Mouse (Mus musculus): ENCODE measurements around the gene Rnps1. TPM values are rescaled to one million over a fixed set of nuclear protein-coding genes. Genes with fewer than 3 reads are reported as not detected.

Gene Rnps1
- polyA plus RNA-seq, 1 experiment, result 301 TPM

DNA sequence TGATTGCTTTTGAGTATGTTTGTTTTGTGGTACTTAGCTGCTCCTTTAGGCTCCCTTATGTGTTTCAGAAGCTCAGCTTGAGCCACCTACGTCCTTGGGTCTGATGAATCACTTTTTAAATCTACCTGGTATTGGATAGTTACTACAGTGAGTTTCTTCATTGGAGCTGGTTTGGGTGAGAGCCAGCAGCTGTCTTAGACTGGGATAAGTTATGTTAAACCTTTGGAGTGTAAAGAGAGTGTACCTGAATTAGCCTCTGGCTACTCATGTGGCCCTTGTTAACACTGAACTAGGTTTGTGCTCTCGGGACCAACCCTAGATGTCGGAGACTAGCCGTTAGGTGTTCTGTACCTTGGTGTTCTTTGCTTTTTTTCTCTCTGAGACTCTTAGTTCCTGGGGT, 8.7 kb downstream of the Rnps1 start:
- TF ChIP-seq GATA1 (IDR thresholded peaks at IDR 0.05; ENCODE audit: low read length), result no peak

DNA sequence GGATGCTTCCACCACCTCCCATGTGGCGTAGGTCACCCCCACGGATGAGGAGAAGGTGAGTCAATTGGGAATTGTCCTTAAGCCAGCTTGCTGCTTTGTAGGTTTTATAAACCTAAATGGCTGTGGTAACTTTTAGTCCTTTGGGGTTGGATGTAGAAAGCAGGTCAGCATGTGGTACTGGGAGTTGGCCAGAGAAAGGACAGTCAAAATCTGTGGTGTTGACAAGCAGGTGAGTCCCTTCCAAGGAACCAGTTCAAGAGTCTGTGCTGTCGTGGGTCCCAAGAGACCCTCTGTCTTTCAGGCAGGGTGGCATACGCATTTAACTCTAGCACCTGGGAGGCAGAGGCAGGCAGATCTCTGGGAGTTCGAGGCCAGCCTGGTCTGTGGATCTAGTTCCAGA, 10.1 kb downstream of the Rnps1 start:
- no peak for TF ChIP-seq GATA1 (IDR thresholded peaks at IDR 0.05; ENCODE audit: low read length)

DNA sequence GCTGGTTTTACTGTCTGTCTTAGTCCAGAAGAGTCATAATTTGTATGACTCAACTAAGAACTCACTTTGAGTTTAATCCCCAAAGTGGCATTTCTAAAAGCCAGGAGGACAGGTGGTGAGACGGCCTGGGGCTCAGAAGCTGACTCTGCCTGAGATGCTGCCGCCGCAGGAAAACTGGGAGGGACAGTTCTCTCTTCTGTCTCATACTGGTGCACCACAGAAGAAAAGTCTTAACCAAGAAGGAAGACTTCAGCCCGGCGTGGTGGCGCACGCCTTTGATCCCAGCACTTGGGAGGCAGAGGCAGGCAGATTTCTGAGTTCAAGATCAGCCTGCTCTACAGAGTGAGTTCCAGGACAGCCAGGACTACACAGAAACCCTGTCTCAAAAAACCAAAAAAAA, 11.5 kb downstream of the Rnps1 start:
- no peak for TF ChIP-seq GATA1 (IDR thresholded peaks at IDR 0.05; ENCODE audit: low read length)

DNA sequence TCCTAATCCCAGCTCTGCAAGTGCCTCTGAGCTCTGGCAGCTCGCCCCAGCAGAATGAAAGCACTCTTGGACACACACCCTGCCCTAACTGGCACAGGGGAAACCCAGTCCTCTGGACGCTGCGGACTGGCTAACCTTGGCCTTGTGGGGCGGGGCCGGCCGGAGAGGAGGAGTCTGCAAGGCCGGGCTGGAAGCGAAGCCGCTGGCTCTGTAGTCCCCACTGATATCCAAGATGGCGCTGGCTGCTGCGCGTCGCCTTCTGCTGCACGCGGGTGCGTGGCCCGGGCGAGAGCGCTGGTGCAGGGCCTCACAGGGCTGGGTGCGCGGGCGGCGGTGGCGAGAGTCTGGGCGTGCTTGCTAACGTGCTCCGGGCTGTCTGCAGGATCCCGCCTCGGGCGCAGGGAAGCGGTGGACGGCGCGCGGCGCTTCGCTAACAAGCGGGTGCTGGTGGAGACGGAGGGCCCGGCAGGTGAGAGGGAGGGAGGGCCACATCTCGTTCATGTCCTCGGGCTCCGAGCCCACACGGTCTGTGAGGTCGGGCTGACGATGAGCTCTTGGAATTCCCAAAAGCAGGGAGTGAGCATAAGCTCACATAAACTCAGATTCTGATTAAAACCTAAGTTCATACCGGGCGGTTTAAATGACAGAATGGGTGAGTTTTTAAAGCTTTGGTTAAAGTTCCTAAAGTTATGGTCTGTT, 12.3 kb downstream of the Rnps1 start, which contains the start of gene Eci1:
Eci1 (plus strand) TSS at position 171 of the 699 bp plus-strand sequence.
- no peak for TF ChIP-seq GATA1 (IDR thresholded peaks at IDR 0.05; ENCODE audit: low read length)

DNA sequence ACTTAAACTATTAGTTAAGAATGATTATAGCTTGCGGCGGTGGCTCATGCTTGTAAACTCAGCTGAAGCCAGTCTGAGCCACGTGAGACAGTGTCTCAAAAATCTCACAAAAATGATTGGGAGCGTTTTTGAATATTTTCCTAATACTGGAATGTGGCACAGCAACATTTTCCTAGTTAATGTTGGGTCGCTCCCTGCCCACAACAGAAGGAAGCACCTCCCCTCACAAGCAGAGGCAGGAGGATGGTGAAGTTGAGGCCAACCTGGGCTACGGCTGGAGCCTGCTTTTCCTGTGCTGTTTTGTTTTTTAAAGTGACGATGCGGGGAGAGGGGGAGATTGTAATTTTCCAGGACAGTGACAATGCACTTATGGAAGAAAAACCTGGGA, 12.8 kb downstream of the Rnps1 start:
- no peak for TF ChIP-seq GATA1 (IDR thresholded peaks at IDR 0.05; ENCODE audit: low read length)

DNA sequence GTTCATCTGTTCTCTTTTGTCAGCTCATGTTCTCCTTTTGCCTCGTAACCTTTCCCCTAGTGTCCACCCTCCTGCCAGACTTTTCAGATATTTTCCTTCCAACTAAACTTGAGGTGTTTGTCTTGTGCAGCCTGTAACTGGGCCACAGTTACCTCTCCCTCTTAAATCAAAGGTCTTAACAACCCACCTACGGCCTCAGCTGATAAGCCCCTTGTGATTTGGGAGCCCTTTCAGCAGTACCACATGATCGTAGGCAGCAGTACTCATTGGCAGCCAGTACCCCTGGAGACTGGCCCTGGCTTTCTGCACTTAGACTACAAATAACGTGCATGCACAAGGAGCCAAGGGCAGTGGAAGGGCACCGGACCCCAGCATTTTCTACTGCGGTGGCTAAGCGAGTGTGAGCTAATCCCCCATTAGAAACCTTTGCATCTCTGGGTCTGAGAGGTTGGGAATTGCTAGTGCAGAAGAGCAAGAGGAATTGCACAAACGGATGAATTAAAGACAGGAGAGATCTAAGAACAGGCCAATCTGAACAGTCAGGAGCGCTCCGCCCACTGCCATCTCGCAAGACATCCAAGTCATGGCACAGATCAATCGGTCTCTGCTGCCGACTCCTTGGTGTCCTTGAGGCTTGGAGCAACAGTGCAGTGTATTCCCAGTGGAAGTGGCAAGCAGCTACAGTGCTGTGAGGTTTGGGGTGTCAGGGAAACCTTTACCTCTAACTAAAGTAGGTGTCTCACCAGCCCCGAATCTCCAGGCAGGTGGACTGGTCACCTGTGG, 15.0 kb downstream of the Rnps1 start:
- TF ChIP-seq GATA1 (IDR thresholded peaks at IDR 0.05; ENCODE audit: low read length), result no peak

DNA sequence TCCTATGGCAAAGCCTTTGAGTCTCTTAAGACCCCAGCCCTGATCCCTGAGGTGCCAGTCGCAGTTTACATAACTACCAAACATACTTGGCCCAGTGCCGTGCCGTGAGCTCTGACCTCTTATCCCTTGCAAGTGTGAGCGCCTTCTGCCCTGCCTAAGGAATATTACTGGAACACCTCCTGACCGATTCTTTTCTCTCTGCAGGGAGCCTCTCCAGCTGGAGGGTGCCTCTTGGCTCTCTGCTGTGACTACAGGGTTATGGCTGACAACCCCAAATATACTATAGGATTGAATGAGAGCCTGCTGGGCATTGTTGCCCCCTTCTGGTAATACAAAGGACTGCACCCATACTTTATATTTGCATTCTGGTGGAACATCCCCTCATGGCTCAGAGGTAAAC, 22.7 kb downstream of the Rnps1 start:
- no peak for TF ChIP-seq GATA1 (IDR thresholded peaks at IDR 0.05; ENCODE audit: low read length)

DNA sequence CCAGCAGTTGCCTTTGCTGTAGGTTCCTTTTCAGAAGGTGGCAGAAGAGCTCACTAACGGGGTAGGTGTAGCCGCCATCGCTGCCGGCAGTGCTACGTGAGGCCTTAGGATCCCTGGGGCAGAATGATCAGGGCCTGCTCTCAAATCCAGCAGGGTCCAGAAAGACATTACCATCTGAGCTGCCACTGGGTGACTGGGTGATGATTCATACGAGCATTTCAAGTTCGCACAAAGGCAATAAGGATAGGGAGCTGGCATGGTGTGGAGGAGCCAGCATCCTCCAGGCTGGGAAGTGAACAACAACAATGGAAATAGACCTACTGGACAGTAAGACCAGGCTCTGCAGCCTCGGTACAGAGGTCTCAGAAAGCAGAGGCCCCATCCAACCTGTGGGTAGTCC, 26.0 kb downstream of the Rnps1 start:
- no peak for TF ChIP-seq GATA1 (IDR thresholded peaks at IDR 0.05; ENCODE audit: low read length)

DNA sequence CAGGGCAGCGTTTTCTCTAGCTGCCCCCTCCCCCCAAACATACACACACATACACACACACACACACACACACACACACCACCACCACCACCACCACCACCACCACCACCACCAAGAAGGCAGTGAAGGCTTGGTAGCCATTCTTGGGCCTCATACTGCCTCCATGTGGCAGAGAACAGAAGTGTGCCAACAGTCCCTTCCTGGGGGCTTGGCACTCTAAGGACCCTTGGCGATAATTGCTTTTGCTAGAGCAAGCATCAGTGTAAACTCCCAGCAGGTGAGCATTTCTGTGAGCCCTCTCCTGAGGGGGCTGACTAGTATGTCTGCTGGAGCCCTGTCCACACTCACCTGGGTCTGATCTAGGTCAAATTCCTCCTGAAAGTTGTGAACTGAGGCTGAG, 26.8 kb downstream of the Rnps1 start:
- no peak for TF ChIP-seq GATA1 (IDR thresholded peaks at IDR 0.05; ENCODE audit: low read length)

DNA sequence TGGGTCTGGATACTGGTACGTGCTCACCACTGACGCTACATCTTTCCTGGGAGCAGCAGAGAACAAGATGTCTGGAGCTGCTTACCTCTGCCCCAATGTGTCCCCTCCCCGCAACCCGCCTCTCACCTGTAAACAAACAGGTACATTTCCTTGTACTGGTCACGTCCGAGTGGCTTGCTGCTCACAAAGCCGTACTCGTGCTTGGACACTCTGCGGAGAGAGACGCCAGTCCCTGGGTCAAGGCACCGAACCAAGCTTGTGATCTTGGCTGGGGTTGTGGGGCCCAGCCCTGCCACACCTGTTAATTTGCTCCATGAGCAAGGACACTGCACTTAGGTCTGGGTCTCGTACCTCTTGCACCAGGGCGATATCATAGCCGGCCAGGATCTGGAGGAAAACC, 27.7 kb downstream of the Rnps1 start:
- TF ChIP-seq GATA1 (IDR thresholded peaks at IDR 0.05; ENCODE audit: low read length), result no peak

DNA sequence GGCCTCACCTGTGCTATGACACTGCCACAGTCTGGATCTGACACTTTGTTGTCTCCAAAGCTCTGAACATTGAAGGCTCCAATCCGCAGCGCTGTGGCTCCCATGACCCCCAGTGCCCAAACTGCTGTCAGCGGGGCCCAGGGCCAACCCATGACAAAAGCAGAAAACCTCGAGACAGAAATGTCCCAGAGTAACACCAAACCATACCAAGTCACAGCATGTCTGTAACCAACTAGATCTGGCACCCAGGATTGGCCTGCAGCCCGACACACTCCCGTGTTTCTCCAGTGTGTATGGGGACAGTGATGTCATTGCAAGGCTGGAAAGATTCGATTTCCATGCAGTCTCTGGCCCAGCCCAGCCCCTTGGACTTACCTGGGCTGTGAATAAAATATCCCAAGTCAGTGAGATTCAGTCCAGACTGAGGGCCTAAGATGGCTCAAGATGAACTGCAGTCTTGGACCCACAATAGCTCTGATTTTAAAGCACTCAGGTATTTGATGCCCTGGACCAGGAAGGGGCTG, 28.3 kb downstream of the Rnps1 start, which contains the start of gene Dnase1l2:
Dnase1l2 (minus strand) TSS at position 474 of the 524 bp plus-strand sequence.
- TF ChIP-seq GATA1 (IDR thresholded peaks at IDR 0.05; ENCODE audit: low read length), result no peak

DNA sequence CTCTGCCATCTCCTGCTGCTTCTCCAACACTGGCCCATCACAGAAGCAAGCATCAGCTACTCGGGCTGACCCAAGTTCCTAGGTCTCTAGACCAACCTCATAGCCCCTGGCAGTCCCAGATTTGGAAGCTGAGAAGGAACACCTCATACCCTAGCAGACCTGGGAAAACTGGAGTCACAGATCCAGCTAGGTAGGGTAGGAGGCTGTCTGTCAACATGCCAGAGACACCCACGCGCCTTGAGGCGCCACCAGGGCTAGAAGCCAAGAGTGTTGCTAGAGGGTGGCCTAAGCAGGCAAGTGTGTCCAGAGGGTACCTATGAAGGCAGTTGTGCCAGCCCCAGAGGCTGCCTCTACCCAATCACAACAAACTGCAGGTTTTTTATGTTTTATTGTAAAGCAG, 29.0 kb downstream of the Rnps1 start:
- no peak for TF ChIP-seq GATA1 (IDR thresholded peaks at IDR 0.05; ENCODE audit: low read length)

DNA sequence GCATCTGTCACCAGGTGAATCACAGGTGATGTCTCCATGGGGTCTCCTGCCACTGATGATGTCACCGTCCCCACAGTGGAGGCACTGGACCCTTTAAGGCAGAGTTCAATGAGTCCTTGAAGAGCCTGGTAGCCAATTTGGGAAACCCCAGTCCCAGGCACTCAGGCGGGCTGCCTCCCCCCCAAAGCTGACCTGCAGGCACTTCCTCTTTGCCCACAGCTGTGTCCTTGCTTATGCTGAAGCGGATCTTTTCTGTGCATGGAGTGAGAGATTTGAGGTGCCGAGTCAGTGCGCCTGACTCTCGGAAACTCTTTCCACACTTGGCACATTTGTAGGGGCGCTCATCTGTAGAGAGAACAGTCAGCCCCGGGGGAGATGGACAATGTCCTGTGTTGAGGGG, 32.2 kb downstream of the Rnps1 start:
- no peak for TF ChIP-seq GATA1 (IDR thresholded peaks at IDR 0.05; ENCODE audit: low read length)

DNA sequence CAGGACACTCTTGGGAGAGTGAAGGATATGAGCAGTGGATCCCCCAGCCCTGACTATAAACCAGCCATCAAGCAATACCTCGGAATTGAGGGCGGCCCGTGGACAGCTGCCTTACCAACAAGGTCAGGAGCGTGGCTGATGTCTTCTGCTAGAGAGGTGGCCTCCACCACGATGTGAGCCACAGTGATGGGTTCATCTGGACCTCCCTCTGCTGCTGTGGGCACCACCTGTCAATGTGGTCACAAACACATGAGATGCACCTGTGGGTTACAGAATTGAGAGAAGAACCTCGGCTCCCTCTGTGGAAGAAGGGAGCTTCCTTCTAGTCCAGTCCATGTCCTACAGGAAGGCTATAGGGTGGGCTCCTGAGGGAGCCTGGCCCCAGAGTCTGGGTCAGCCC, 35.1 kb downstream of the Rnps1 start:
- TF ChIP-seq GATA1 (IDR thresholded peaks at IDR 0.05; ENCODE audit: low read length), result no peak

DNA sequence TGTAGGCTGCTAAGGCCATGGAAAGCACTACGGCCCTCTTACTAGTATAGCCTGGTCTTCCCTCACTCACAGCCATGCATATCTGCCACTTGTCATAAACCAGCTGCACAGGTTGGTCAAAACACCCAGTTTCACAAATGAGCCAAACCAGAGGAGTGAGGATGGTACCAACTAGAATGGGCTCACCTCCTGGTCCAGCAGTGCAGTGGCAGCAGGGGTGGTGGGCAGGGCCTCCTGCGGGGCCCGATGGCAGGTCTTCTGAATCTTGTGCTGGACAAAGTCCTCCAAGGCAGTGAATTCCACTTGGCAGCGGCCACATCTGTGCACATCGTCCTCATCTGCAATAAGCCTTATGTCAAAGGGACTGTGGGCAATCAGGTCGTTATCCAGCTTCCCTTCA, 36.9 kb downstream of the Rnps1 start:
- no peak for TF ChIP-seq GATA1 (IDR thresholded peaks at IDR 0.05; ENCODE audit: low read length)

DNA sequence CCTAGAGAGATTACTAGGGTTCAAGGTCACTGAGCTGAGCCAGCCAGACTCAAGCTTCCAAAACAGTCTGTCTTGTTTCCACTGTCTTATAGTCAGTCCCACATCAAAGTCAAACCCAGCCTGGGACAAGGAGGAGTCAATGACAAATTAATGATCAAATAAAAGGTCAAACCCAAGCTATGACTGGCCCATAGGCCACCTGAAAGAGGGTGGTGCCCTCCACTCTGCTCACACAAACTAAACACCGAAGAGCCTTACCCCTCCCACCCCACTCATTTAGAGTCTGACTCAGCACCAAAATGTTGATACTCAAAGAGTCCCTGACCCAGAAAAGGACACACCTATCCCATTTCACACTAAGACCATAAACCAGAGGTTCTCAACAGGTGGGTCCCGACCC, 39.0 kb downstream of the Rnps1 start:
- no peak for TF ChIP-seq GATA1 (IDR thresholded peaks at IDR 0.05; ENCODE audit: low read length)
